Mouse (Mus musculus) embryo, embryonic 11.5 days (tissue): ENCODE data around the gene R3hdm1.

ENCODE experiments used
- DNase-seq: peaks from one replicate; pipeline ENCODE4 v3.0.0-alpha.2; 2012; ENCODE audit warnings: low read depth, low spot score

The R3hdm1 gene

GRCm38 (mm10) chr1:128102641-128103461 lies at the start of gene R3hdm1, which contains the start of gene Zranb3:
TSS of gene R3hdm1 (plus strand) at chr1:128103301.
TSS of gene Zranb3 (minus strand) at chr1:128103047.
- DNase-seq = peak; percentile 98

GRCm38 (mm10) chr1:128057269-128057668 lies 45.8 kb upstream of the R3hdm1 start:
- DNase-seq = no peak

GRCm38 (mm10) chr1:128058625-128059024 lies 44.5 kb upstream of the R3hdm1 start:
- no peak for DNase-seq

GRCm38 (mm10) chr1:128060655-128061344 lies 42.3 kb upstream of the R3hdm1 start:
- no peak for DNase-seq

DNA sequence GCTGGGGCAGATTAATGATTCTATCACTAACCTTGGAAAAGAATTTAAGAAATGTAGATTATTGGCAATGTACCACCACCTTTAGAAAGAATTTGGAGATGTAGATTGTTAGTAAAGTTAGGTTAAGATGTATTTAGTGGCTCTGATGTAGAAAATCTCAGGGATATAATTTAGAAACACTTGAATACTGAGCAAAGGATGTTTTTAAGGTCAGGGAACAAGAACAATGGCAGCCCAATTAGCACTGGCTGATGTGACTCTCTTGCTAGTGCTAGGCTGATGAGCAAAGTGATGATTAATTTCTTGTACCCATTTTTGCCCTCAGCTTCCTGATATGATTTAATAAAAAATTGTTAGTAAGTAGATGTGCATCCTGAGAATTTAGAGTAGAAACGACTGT lies 41.7 kb upstream of the R3hdm1 start:
- no peak for DNase-seq

- no peak for DNase-seq
These were observed 40.9 kb upstream of the R3hdm1 start for GRCm38 (mm10) chr1:128062167-128062566.

- no peak for DNase-seq
These were observed 38.4 kb upstream of the R3hdm1 start for GRCm38 (mm10) chr1:128064716-128065115.

GRCm38 (mm10) chr1:128068945-128069397 lies 34.1 kb upstream of the R3hdm1 start:
- no peak for DNase-seq

DNA sequence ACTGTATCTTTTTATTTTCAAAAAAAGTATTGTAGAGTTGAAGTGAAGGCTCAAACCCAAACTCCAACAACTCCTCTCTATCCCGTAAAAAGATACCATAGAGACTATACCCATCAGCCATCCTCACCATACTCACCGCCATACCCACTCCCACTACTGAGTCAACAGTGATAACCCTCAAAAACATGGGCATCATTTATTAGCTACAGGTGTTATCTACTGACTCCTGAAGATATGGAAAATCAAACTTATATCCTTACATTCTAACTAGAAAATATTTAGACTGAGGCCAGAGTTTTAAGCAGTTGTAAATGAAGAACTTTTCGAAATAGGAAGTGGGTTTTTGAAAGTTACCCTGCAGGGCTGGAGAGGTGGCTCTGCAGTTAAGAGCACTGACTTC lies 33.1 kb upstream of the R3hdm1 start:
- no peak for DNase-seq

DNA sequence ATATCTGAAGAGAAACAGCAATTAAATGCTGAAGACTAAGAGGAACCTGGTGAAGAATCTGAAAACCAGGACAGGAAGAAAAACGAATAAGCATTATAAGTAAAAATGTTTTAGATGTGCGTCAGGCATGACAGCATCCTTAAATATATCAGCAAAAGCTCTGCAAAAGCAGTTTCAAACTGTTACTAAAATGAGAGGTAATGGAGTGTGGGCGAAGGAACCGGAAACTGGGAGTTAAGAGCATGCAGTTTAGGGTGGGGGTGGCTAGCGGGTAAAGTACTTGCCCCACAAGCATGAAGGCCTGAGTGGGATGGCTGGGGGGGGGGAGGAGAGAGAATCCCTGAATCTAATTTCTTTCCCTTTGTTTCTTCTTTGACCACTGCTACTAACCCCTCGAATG lies 30.1 kb upstream of the R3hdm1 start:
- DNase-seq = no peak

DNA sequence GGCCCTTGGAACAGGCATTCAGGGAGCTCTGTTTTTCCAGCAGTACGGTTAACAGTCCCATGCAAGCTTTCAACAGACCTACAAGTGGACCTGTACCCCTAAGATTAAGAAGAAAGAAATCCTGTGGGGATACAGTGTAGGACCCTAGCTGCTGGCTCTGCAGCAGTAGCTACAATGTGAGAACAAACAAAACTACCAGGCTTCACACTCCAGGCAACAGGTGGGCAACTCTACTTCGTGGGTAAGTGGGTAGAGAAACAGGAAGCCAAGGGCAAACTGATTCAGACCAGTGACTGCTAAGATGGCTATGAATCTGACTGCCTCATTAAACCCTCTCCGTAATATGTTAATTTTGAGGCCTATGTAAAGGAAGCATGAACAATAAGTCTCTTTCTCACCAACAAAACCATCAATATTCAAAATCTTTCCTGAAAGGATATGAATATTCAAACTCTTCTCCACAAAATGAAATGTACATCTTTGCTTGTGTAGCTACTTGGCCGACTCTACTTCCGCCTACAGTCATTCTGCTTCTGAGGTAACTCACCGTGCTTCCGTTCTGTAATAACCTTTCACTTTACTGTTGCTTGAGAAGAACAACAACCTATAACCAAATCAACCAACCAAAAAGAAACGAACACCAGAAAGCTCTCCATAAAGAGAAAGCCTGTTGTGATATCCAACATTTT lies 26.2 kb upstream of the R3hdm1 start:
- no peak for DNase-seq

GRCm38 (mm10) chr1:128077788-128078187 lies 25.3 kb upstream of the R3hdm1 start:
- DNase-seq = no peak

DNA sequence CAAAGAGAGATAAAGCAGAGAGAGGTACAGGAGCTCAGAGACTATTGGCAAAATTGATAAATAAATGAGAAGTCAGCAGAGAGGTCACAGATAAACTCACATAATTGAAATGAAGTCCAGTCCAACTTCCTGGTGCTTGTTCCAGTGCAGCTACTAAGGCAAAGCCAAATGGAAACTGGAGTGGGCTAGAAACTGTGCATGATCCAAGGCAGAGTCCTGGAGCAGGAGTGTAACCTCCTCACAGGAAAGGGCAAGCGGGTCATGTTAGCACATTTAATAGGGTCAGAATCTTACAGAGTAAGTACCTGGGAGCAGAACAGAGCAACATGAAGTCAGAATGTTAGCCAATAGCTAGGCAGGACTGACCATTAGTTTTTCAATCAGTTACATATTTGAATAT lies 24.5 kb upstream of the R3hdm1 start:
- DNase-seq = no peak

GRCm38 (mm10) chr1:128080936-128081696 lies 22.0 kb upstream of the R3hdm1 start:
- DNase-seq = no peak

GRCm38 (mm10) chr1:128081873-128082272 lies 21.2 kb upstream of the R3hdm1 start:
- DNase-seq = no peak

DNA sequence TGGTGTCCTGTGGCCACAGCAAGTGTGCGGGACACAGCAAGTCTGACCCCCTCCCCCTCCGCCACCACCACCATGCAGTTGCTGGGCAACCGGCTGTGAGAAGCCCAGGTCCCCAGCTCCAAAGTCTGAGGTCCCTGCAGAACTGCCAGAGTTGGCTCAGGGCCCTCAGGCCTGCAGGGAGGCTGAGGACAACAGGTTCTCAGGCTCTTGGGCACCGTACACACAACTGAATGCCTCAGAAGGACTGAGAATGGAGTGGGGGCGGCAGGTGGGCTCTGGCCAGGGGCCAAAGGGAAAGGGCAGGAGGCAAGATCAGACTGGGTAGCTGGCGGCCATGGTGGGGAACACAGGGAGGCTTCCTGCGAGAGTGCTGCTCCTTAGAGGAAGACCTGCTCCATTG lies 20.3 kb upstream of the R3hdm1 start:
- no peak for DNase-seq

- DNase-seq = no peak
These were observed 8.4 kb upstream of the R3hdm1 start for GRCm38 (mm10) chr1:128094686-128095085.

DNA sequence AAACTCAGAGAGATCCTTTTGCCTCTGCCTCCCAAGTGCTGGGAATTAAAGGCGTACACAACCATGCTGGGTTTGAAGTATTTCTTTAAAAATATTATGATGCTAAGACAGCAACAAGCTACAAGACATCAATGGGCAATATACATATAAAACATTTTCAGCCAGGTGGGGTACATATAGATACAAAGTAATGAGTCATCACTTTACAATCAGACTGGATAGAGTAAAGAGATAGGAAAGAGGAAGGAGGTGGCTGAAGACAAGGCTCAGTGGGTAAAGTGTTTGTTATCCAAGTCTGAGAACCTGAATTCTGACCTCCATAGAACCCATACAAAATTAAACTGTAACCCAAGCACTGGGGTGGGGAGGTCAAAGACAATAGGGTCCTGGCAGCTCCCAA lies 4.8 kb upstream of the R3hdm1 start:
- no peak for DNase-seq

DNA sequence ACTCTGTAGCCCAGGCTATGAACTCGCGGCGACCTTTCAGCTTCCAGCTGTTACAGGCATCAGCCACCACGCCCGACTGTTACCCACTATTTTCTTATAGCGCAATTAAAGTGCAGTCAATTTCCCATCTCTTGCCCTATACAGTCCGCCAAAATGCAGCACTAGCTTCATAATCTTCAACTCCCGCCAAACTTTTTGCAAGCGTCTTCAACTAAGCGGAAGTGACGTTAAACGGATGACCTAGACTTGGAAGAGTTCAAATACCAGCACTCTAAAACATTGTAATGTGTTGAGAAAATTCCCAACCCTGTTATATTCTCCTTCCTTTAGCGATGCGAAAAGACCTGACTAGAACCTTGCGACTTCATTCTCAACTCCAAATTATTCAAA lies 855 bp upstream of the R3hdm1 start:
- DNase-seq = no peak

- DNase-seq = peak; percentile 30
These were observed 503 bp downstream of the R3hdm1 start for GRCm38 (mm10) chr1:128103520-128104088.

GRCm38 (mm10) chr1:128120913-128121627 lies 18.0 kb downstream of the R3hdm1 start:
- no peak for DNase-seq
